Mouse (Mus musculus) embryo, embryonic 10.5 days (tissue): Measurements from ENCODE around the gene Rapgef5.

Experiments used
- DNase-seq: peaks from one replicate; pipeline ENCODE4 v3.0.0-alpha.2; 2015; ENCODE audit warnings: low spot score

Rapgef5 gene

DNA sequence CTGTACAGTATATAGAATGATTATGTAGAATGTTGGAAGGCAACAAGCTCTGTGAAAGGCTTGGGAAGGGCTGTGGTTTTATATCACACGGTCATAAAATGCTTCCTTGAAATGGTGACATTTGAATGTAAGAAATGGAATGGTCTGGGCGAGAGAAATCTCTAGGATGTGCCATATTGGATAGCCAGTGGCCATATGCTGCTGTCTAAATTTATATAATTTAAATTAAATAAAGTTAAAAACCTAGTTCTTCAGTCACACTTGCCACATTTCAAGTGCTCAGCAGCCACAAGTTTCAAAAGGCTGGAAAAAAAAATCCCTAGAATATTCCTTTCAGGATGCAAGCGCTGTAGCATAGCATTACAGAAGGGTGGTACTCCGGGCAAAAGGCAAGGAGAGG lies 14.8 kb downstream of the Rapgef5 start:
- DNase-seq, result no peak

DNA sequence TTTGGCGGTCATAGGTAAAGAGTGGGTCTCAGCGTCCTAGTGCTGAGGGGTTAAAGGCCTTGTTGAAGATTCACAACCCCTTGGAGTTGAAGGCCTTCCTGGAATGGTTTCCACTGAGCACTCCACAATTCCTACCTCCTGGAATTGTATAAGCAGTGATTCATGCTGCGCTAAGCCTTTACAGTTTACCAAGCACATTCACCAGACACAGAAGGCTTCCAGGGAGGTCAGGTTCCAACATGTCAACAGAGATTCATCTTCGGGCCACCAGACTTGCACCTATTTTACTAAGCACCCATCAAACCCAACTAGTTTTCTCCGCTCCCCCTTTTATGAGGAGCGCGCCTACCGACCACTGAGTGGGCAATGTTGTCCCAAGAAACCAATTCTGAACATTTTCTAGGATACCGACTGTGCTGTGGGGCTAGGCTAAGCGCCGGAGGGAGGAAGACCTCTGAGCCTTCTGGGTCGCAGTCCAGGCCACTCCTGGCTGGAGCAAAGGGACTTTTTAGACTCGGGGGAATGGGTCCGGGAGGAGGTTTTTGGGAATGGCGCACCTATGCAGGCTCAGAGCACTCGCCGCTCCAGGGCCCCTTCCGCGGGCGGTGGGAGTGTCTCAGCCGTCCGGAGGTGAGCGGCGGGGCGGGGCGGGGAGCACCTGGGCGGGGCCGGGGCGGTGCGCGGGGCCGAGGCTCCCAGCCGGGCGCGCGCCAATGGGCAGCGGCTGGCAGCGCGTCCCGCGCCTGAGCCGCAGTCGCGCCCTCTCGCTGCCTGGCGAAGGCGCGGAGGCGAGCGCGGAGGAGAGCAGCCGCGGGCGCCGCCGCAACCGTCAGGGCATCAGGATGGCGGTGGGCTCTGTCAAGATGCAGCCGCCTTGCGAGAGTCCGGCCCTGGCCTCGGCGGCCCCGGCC lies 17.2 kb downstream of the Rapgef5 start:
- peak; percentile 57 for DNase-seq

DNA sequence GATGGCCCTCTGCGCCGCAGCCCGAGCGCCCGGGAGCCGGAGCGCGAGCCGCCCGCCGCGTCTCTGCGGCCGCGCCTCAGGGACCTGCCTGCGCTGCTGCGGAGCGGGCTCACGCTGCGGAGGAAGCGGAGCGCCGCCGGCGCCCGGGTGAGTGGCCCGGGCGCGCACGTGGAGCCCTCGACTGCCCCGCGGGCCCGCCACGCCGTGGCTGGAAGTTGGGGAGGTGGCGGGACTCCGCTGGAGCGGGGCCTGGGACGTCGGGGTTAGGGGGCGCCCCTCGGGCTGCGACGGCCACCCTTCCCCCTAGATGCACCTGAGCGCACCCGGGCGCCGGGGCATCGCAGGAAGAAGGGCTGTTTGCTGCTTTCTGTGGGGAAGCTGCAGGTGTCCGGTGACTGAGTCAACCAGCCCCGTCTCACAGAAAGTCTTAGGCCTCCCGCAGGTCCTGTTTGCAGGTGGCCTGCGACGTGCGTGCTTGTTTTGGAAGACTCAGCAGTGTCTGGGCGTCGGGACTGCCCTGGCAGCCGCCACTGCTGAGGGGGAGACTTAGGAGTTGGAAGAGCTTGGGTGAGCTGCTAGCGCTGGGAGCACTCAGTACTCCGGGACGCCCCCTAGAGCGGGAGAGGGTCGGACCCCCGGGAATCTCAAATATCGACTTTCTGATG lies 17.9 kb downstream of the Rapgef5 start:
- peak; percentile 67 for DNase-seq

DNA sequence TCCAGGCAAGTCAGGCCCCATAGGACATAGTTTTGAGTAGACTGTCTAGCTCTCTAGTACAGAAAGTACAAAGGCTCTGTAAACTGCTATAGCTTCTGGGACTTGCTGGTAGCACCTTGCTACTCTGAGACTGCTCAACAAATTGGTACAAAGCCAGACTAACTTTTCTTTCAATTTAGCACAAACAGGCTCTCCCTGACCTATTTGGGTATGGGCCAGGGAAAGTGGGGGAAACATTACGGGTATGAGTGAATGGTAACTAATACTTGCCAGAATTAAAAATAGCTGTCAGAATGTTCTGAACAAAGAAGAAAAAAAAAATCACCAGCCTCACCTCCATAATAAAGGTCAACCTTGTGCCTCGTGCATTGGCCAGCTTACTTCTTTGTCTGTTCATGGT lies 24.1 kb downstream of the Rapgef5 start:
- DNase-seq, result no peak

DNA sequence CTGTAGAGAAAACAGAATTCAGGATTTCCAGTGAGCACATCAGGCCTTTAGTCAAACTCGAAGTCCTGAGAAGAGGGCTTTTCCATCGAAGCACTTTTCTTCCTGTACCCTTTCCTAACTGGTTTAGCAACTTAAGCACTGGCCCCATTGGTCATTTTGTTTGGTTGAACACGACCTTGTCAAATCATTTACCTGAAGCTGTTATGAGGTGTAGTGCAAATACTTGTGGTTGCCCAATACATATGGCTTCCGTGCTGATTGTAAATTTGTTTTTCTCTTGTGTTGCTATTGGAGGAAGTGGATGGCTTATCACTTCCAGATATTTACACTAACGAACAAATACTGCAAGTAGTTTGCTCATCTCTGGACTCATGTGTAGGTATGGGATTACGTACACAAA lies 29.0 kb downstream of the Rapgef5 start:
- DNase-seq, result no peak

DNA sequence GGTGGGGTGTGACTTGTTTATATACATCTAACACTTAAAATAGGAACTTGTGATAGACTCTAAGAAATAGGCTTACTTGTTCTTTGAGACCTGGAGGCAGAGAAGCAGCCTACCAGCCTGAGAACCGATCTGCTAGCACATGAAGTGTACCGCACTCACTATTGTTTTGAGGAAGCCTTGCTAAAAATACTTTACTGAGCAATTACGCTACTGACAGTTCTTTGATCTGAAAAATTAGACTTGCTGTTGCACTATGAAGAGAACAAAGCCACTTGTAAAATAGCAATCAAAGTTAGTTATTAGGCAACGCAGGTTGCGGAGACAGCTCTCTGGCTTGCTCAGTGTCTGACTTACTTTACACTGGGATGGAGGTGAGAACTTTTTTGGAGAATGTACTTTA lies 37.1 kb downstream of the Rapgef5 start:
- DNase-seq, result no peak

DNA sequence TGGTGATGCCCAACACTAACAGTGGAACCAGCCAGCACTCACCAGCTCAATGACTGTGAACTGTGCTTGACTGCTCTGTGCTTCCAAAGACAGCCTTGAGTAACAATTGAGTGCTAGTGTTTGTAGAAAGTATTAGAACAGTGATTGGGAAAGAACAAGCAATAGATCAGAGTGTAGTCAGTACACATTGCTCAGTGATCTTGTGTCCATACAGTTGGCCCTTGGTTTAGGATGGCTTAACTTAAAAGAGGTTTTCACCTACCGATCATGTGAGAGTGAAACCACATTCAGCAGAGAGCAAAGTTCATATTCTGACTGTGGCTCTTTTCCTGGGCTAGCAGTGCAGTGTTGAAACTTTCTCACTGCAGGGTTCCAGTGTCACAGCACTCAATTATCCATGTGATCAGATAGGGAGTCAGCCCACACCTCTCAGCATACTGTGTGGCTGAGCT lies 38.4 kb downstream of the Rapgef5 start:
- no peak for DNase-seq

DNA sequence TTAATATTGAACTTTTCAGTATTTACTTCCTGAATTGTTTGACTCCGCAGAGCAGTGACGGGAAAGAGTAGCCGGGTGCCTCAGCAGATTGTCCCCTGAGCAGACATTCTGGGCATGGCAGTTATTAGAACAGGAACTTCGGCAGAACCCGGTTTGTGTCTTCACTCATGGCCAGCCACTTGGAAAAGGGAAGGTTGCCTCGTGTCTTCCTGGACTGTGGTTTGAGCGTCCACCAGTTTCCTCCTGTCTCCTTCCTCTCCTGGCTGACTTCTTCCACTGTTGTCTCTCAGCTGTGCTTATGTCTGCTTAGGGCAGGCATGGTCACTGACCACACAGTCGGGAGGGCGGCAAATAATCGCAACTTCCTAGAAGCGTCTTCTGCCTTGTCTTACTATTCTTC lies 44.2 kb downstream of the Rapgef5 start:
- no peak for DNase-seq

DNA sequence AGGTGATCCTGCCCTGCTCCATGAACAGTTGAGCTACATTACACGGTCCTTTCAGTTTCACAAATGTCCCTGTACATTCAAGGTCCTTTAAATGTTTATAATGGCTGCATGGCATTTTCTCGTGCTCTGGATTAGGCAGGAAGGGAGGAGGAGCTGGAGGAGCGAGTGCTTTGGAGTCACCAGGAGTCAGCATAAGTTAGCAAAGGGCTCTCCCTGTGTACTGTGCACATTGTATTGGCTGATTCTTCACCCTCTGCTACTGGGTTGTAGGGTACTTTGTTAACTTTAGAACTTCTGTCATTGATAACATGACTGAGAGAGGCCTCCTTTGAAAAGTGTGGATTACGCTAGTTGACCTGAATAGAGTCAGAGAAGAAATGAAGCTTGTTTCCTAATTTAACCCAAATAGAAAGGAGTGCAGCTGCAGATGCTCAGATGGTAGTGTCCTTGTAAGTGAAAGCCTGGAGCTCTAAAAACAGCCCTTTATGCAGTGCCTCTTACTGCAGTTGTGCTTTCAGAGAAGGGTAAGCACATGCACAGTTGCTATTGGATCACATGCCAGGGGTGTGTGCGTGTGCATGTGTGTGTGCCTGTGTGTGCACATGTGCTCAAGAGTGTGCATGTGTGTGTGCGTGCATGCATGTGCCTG lies 45.3 kb downstream of the Rapgef5 start:
- no peak for DNase-seq

DNA sequence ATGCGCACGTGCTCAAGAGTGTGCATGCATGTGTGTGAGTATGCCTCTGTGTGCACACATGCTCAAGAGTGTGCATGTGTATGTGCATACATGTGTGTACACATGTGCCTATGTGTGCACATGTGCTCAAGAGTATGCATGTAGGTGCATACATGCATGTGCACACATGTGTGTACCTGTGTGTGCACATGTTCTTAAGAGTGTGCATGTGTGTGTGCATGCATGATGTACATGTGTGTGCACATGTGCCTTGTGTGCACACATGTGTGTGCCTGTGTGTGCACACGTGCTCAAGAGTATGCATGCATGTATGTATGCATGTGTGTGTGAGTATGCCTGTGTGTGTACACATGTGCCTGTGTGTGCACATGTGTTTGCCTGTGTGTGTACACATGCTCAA lies 45.8 kb downstream of the Rapgef5 start:
- no peak for DNase-seq

DNA sequence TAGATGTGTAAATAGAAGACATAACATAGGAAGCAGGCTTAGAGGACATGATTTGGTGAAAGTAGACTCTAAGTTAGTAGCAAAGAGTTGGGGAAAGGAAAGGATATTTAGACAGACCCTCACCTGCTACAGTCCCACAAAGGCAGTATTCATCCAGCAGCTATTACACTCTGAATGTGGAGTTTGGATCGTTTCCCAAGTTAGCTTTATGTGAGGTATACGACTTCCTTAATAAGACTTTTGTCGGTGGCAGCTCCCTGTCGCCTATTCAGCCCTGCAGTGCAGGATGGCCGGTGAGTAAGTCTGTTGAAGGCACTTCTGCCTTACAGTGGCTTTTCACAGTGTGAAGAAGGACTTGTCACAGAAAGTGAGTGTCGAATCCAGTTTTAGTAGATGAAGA lies 47.6 kb downstream of the Rapgef5 start:
- DNase-seq, result no peak

DNA sequence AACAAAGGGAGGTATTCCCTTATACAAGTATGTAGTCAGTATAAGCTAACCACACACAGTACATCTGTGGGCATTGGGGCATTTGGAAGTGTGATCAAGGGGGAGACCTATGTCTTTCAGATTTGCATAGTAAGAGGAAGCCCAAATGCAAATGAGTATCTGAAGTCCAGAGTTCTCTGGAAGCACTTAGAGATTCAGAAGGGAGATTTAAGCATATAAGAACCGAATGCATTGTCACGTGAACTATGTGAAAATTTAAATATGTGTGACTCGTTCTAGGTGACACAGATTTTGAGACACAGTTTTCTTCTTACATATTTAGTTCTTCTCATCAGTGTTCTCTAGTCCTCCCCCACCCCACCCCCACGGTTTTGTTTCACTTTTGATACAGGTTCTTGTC lies 50.0 kb downstream of the Rapgef5 start:
- DNase-seq, result no peak

DNA sequence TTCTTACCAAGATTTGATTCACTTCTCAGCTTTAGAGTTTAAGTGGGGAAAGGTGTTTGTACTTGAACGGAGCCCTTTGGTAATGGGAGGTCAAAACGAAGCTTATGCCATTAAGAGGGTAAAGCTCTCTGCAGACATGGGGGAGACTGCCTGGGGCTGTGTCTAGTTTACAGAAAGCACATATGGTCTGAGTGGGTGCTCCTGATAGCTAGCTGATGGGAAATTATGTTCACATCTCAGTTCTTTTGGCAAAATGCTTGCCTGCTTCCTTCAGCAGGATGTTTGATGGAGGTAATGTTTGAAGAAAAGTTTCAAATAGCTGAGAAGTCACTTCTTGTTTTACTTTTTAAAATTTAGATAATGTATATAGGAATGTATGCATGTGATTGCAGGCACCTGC lies 53.4 kb downstream of the Rapgef5 start:
- DNase-seq, result no peak

DNA sequence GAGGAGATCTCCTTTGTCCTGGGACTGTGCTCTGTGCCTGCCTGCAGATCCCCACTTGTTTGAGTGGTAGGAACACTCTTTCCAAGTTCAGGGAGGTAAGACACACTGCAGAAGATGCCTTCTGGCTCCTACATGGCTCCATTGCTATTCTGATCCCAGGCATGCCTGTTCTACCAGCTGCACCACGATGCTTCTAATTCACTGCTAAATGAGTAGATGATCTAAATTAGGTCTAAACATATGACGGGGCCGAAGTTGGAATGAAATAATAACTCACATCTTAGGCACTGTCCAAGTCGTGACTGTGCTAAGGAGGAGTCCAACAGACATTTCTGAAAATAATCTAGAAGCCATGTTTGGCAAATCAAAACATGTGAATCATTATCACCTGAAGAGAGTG lies 68.0 kb downstream of the Rapgef5 start:
- DNase-seq, result no peak

DNA sequence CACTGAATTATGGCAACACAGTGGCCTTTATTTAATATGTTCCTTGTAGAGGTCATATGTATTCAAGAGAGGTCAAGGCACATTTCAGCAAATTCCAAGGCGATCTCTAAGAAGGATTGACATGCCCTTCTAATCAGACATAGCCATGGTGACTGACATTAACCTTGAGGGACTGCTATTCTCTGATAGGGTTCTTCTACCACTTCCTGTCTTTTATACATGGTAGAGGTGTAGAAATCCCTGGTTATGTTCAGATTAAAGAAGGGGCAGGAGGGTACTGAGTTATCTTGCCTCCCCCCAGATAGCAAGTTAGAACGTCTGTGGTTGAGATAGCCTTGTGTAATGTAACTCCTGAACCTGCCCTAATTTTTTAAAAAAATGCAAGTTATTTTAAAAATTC lies 69.1 kb downstream of the Rapgef5 start:
- no peak for DNase-seq

DNA sequence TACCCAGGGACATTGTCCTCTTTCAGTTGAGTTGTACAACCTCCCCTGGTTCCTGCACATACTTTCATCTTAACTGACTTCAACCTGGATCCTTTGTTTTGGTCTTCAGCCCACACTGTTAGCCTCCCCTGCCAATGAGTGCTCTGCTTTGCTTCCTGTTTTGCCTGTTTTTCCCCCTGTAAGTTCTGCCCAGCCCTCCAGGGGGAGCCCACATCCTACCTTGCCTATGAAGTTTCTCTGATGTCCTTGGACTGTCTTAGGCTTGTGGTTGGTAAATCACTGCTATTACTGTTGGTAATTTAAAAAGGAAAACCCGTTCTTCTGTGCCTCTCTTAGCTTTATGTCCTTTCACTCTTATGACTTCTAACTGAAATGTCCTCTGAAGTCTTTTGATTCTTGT lies 69.8 kb downstream of the Rapgef5 start:
- DNase-seq, result peak; percentile 79

DNA sequence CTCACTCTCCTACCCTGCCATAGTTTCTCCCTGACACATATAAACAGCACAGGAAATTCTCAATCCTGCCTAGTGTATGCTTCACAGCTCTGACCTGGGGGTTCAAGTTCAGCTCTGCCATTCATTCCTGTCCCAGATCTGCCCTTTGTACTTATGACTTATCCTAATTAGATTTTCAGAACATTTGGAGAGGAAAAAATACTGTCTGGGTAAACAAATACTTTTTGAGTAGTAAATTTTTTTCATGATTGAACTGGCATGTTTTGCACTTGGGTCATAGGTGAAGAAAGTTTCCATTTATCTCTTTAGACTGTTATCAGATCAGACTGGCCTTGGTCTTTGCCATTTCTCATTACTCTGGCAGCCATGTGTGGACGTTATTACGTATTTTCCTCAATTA lies 72.9 kb downstream of the Rapgef5 start:
- no peak for DNase-seq

DNA sequence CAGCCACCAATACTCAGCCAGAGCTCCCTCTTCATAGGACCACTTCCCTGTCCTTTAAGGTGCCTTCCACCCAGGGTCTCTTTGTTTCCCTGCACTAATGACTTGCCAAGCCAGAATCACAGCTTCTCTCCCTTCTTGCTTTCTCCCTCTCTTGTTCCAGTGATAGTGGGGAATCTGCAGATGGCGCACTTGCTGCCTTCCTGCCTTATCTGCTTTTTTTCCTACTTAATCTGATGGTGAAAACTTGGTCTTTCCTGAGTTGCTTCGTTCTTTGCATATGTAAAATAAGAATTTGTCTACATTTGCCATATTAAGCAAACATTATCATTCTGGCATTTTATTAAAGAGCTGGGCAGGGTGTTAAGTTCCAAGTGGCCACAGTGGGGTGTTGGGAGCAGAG lies 75.7 kb downstream of the Rapgef5 start:
- DNase-seq, result no peak

DNA sequence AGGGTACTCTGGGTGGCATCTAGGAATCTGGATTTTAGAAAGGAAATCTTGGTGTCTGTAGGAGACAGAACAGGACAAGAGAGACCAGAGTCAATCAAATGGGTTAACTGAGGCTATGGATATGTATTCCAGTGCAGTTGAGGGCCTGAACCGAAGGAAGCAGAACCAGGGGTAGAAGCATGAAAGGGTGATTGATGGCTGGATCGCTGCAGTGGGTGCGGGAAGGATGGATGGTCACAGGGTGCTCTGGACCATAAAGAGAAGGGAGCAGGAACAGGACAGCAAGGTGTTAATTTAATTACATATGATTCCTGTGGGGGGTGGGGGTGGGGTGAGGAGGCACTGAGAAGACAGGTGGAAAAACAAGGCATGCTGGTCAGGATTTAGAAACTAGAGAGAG lies 76.3 kb downstream of the Rapgef5 start:
- DNase-seq, result no peak

DNA sequence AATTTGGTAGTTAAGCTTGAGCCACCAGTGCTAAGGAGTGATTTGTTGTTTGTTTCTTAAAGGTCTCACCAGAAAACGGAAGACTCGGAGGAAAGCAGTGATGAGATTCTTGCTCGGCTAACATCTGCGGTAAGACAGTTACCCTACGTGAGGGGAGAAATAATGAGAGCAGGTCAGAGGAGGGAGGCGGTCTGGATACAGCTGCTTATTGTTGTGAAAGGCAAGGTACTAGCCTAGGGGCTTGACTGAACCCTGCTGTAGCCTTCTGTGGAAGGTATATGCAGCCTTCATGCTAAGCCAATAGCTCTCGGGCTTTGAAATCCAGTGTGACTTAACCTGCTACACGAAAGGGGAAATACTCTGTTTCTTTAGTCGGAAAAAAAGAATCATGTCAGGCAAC lies 78.9 kb downstream of the Rapgef5 start:
- DNase-seq, result no peak

DNA sequence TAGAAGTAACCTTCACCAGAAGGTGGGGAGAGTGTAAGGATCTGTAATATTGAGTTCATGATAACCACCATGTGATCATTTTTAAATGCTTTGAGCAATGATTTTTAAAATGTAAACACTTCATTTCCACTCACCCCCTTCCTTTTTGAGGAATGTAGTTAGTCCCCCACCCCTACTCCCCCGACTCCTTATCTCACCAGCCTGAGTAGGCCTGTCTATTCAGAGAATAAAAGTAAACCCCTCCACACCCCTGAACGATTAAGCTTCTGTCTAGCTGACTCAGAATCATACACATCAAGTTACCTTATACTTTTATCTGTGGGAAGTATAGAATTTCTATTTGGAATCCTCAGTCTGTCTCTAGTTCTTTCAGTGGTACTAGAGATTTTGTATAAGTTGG lies 81.9 kb downstream of the Rapgef5 start:
- DNase-seq, result no peak

DNA sequence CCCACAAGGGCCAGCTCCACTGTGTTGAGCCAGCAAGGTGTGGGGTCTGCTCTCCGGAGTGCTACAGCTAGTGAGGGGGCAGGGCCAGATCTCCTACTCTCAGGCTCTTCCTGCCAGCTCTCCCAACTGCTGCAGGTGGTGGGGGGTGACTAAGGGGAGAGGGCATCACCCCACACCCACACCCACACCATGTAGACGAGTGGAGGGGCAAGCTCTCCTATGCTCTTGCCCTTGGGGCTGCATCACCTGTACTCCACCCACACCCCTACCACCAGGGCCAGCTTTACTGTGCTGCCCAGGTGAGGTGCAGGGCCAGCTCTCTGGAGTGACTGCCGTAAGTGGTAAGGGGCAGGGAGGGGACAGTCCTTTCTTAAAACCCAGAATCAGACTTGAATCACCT lies 89.7 kb downstream of the Rapgef5 start:
- DNase-seq, result no peak

DNA sequence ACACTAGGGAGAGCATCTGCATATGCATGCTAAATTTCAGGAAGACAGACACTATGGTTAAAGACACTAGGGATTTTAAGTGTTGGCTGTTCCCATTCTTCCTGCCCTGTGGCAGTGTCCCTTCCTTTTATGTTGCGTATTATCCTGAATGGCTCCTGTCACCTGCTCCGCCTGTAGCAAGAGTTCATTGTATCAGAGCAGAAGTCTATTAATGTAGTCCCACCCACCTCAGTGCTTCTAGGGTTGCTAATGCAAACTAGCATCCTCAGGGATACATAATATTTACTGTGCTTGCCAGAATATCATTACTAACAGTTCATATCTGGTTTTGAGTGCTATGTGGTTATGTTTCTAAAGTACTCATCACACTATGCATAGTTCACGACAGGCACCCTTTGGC lies 96.4 kb downstream of the Rapgef5 start:
- no peak for DNase-seq
